Mouse (Mus musculus) thymus, adult 2 months (tissue): ENCODE measurements around the gene Galnt7. TPM values are rescaled to one million over a fixed set of nuclear protein-coding genes. Genes with fewer than 3 reads are reported as not detected.

ENCODE experiments used
- DNase-seq: peaks from one replicate; pipeline ENCODE4 v3.0.0; 2021
- H3K27ac ChIP-seq: fragments of 200-500 bp; 2 replicates; pipeline ENCODE4 v1.5.1; 2012; ENCODE audit warnings: low read length, control low read depth; ENCODE audit not compliant: control insufficient read depth, insufficient read depth
- H3K27me3 ChIP-seq: fragments of 200-500 bp; 2 replicates; pipeline ENCODE4 v1.6.1; 2012; ENCODE audit warnings: mild to moderate bottlenecking, low read length, moderate library complexity, mixed read lengths; ENCODE audit not compliant: control insufficient read depth, insufficient read depth
- H3K36me3 ChIP-seq: fragments of 200-500 bp; 2 replicates; pipeline ENCODE4 v1.6.1; 2012; ENCODE audit warnings: mild to moderate bottlenecking, low read length, moderate library complexity; ENCODE audit not compliant: control insufficient read depth, insufficient read depth
- H3K4me1 ChIP-seq: fragments of 200-500 bp; replicated peaks from 2 replicates; pipeline ENCODE4 v1.6.1; 2012; ENCODE audit warnings: low read length; ENCODE audit not compliant: control insufficient read depth, insufficient read depth
- H3K4me3 ChIP-seq: fragments of 200-500 bp; 2 replicates; pipeline ENCODE4 v1.5.1; 2012; ENCODE audit warnings: mild to moderate bottlenecking, low read length, control low read depth, moderate library complexity; ENCODE audit not compliant: control insufficient read depth, insufficient read depth
- CTCF ChIP-seq: fragments of 200-500 bp; IDR thresholded peaks from 2 replicates; pipeline ENCODE4 v1.5.1; 2012; ENCODE audit warnings: mild to moderate bottlenecking, control low read depth, low read length, moderate library complexity, borderline replicate concordance; ENCODE audit not compliant: control insufficient read depth, poor library complexity, insufficient read depth; ENCODE audit errors: extremely low read depth
- POLR2A ChIP-seq: fragments of 200-500 bp; IDR thresholded peaks from 2 replicates; pipeline ENCODE4 v1.6.1; 2012; ENCODE audit warnings: mild to moderate bottlenecking, low read length, control low read depth, moderate library complexity; ENCODE audit not compliant: control insufficient read depth, poor library complexity, insufficient read depth; ENCODE audit errors: extremely low read depth
- WGBS: fragments of 180-500 bp; shearing (Covaris S2); methylation state at CpG from one replicate; pipeline ENCODE4 v1.1.7; 2018; 5-methylcytosine and 5-hydroxymethylcytosine counted together
- polyA plus RNA-seq: library from polyadenylated mRNA; depleted of rRNA; stranded (reverse); fragments of >200 nt; gene quantifications from 2 replicates; pipeline ENCODE4 v1.2.3, GENCODE M21; 2012

Gene Galnt7
- polyA plus RNA-seq, 1 experiment = 9.1 TPM

DNA sequence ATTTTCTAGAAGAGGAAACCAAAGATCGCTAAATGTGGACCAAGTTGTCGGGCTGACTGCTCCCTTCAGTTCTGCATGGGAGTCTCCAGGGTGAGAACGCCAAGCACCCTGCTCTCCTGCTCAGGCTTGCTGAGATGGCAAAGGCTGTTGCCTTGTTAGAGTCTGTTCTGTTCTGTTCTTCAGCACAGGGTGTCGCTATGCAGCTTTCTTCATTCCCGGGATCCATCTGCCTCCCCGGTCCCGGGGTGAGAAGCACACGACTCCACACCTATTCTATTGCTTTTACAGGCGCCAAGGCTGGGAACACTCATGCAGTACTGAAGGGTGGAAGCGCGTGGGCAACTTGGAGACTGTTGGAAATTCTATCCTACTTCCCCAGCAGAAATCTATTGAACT lies 83.4 kb downstream of the Galnt7 start:
- no peak for DNase-seq
- TF ChIP-seq POLR2A = no peak
- no peak for TF ChIP-seq CTCF
- 83% methylated on average over 11 of the region's 11 CpGs for WGBS
- no peaks in the 10 kb centered on the region for H3K36me3 ChIP-seq
- no peaks in the 10 kb centered on the region; the same call in 1 of the 2 replicates for H3K27me3 ChIP-seq
- H3K27ac ChIP-seq = no peak overlapping the region
- H3K4me3 ChIP-seq = no peak overlapping the region
- no peaks in the 10 kb centered on the region for H3K4me1 ChIP-seq

DNA sequence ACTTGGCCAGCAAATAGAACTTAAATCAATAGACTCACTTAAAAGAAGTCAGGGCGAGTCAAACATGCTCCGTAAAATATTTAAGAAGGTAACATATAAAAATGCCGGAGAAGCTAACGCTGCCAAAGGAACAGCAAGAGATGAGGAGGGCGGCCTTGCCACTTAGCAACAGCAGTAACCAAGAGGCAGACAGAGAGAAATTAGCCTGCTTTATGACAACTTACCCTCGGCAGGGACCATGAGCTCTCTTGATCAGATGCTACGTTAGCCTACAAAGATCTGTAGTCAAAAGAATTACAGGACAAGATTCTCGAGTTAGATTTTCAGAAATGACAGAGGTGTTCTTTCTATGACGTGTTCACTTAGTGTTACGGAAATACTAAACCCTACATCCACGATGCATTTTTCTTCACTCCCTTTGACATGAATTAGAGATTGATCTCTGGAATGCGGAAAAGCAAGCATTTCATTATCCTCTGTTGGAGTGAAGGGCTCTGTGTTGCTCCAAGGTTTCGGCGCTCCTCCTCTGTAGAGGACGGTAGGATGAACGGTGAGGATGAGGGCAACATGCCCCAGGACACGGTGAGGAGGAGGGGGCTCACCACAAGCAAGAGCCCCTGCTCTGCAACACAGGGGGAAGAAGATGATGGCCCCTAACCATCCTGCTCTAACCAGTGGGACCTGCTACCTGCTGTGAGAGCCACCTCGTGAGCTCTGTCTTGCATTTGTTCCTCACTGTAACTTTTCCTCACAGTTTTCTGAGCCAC lies 84.0 kb downstream of the Galnt7 start:
- H3K36me3 ChIP-seq = no peaks in the 10 kb centered on the region
- TF ChIP-seq CTCF (no peak), POLR2A (no peak)

DNA sequence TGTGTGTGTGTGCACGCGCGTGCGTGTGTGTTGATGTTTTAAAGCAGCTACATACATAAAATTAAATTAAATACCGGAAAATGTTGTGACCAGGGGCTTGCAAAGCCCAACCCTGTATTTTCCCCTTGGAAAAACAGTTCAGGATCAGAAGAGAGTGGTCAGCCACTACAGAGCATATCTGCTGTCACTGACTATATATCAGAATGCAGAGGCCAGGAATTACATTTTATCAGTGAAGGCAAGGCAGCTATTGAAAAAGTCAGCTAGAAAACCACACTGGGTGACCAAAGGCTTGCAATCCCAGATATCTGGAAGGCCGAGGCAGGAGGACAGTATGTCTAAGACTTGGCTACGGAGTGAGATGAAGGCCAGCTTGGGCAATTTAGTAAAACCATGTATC lies 84.8 kb downstream of the Galnt7 start:
- Histone ChIP-seq H3K36me3 (no peaks in the 10 kb centered on the region), H3K27me3 (no peaks in the 10 kb centered on the region; the same call in 1 of the 2 replicates), H3K27ac (no peak overlapping the region), H3K4me3 (no peak overlapping the region), H3K4me1 (no peaks in the 10 kb centered on the region)
- DNase-seq = no peak
- WGBS = 98% methylated on average over 7 of the region's 7 CpGs
- TF ChIP-seq CTCF (no peak), POLR2A (no peak)

More for the DNA sequence above, 84.0 kb downstream of the Galnt7 start:
- H3K27ac ChIP-seq = no peak overlapping the region
- no peak overlapping the region for H3K4me3 ChIP-seq
- whole genome bisulfite sequencing = 95% methylated on average over 18 of the region's 18 CpGs
- H3K4me1 ChIP-seq = no peaks in the 10 kb centered on the region
- H3K27me3 ChIP-seq = no peaks in the 10 kb centered on the region; the same call in 1 of the 2 replicates
- no peak for DNase-seq

DNA sequence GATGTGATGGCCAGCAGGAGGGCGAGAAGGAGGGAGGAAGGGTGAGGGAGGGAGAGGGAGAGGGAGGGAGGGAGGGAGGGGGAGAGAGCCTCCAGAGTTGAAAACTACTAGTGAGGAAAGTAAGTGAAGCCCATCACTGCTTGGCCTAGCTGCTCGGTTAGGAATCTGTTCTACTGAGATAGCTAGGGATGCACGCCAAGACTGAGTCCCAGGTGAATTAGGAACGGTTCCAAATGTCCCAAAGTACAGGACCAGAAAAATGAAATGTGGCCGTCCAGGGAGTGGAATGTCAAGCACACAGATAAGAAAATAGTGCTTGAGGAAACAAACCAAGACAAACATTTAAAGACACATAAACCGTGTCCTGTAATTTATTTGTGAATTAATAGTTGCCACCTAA lies 87.8 kb downstream of the Galnt7 start:
- Histone ChIP-seq H3K27me3 (no peaks in the 10 kb centered on the region), H3K4me3 (no peak overlapping the region), H3K4me1 (no peaks in the 10 kb centered on the region), H3K36me3 (no peaks in the 10 kb centered on the region), H3K27ac (no peak overlapping the region)
- WGBS = 92% methylated on average over 6 of the region's 6 CpGs
- TF ChIP-seq CTCF = no peak
- no peak for TF ChIP-seq POLR2A
- DNase-seq = no peak

DNA sequence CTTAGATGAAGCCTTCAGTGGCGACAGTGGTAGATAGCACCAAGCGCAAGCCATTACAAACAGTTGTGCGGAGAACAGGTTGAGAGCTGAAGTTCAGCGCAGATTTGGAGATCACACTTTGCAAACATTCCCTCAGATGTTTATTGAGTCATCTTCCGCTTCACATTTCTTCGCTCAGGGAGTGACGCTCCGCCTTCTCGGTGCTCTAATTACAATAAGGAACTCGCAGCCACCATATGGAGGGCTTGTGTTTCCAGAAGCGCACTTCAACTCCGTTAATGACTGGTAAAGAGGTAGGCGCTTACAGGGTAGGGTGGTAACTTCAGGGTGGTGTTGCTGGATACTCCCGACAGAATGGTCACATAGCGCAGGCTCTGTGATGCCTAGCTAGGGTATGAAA lies 89.1 kb downstream of the Galnt7 start:
- Histone ChIP-seq H3K27me3 (no peaks in the 10 kb centered on the region), H3K4me1 (no peaks in the 10 kb centered on the region), H3K36me3 (no peaks in the 10 kb centered on the region), H3K4me3 (no peak overlapping the region), H3K27ac (no peak overlapping the region)
- TF ChIP-seq POLR2A (no peak), CTCF (no peak)
- no peak for DNase-seq
- 98% methylated on average over 15 of the region's 15 CpGs for WGBS

DNA sequence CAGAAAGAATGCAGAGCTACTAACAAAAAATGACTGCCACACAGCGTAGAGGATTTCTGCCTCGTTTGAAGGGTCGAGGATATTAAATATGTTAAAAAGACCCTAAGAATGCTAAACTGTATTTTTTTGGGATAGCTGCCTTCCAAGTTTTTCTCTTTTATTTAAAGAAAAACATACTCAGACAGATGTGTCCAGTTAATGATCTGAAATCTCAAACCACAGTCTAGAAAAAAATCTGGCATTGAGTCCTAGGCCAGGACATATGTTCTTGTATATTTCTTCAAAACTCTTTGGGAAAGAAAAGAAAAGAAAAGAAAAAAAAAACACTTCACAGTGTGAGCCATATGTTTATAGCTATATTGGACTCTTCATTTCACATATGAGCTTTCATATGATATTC lies 90.1 kb downstream of the Galnt7 start:
- H3K36me3 ChIP-seq = no peaks in the 10 kb centered on the region
- H3K27me3 ChIP-seq = no peaks in the 10 kb centered on the region
- H3K4me3 ChIP-seq = no peak overlapping the region
- no peaks in the 10 kb centered on the region for H3K4me1 ChIP-seq
- TF ChIP-seq POLR2A = no peak
- no peak for TF ChIP-seq CTCF
- no peak for DNase-seq
- WGBS = 97% methylated on average over 3 of the region's 3 CpGs
- no peak overlapping the region for H3K27ac ChIP-seq

DNA sequence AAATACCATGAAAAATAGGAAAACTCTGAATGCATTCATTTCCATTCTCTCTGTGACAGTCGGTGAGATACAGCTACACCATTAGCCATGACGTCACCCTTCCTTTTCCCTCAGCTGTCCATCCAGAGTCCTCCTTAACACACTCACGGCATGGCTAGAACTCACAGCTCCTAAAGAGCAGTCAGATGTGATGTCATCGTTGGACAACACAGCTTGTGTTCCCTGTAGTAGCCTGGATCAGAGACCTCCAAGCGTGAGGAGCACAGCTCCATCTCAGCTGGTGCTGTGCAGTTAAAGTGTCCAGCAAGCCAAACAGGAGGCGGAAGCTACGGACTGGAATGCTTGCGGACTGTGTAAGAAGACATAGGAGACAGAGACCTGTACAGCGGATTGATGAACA lies 91.9 kb downstream of the Galnt7 start:
- no peaks in the 10 kb centered on the region for H3K27me3 ChIP-seq
- TF ChIP-seq CTCF (no peak), POLR2A (no peak)
- H3K27ac ChIP-seq = no peak overlapping the region
- no peak for DNase-seq
- WGBS = 95% methylated on average over 9 of the region's 9 CpGs
- no peaks in the 10 kb centered on the region for H3K36me3 ChIP-seq
- H3K4me1 ChIP-seq = no peaks in the 10 kb centered on the region
- H3K4me3 ChIP-seq = no peak overlapping the region
